Mouse (Mus musculus) hematopoietic multipotent progenitor cell, adult 10-12 weeks (in vitro differentiated cells): Measurements from ENCODE around the gene Acbd5. TPM values are rescaled to one million over a fixed set of nuclear protein-coding genes. Genes with fewer than 3 reads are reported as not detected.

Experiments
- polyA plus RNA-seq: library from polyadenylated mRNA; stranded (reverse); fragments of >175 nt; gene quantifications from 2 replicates; pipeline ENCODE4 v1.2.3, GENCODE M21; 2012; ENCODE audit warnings: low replicate concordance

Acbd5 gene
- 8.8 and 14.1 TPM in 2 replicates for polyA plus RNA-seq

DNA sequence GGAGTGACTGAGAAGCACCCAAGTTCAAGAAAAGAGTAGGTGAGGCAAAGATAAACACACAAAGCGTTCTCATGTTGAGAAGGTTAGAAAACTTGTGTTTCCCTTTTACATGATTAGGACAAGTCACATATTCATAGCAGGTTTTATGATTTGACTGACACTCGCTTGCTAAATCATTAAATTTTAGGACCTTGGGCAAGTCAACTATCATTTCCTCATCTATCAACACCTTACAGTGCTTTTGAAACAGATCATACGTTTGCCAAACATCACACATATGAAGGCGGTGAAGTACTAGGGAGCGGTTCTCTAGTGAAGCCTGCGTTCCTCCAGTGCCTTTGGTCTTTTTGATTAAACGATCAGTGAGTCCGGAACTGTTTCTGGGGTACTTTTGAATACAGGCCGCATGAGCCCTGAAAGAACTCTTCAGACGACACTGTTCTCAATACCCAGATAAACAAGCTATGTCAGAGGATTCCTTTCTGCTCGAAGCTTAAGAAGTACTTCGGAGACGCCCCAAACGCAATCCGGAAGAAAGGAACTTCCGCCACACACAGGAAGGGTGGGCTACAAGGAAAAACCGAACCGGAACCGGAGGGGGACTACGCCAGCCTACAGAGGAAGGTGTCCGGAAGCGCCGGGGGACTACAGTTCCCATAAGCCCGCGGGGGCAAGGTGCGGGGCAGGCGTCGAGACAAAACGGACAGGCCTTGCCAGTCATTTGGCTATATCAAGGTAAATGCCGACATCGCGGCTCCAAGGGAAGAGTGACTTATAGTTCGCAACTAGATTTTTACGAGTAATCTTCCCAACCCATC, at the start of gene Acbd5:
Gene Acbd5, plus strand, starts transcription at position 616 of the 818 bp plus-strand sequence.

DNA sequence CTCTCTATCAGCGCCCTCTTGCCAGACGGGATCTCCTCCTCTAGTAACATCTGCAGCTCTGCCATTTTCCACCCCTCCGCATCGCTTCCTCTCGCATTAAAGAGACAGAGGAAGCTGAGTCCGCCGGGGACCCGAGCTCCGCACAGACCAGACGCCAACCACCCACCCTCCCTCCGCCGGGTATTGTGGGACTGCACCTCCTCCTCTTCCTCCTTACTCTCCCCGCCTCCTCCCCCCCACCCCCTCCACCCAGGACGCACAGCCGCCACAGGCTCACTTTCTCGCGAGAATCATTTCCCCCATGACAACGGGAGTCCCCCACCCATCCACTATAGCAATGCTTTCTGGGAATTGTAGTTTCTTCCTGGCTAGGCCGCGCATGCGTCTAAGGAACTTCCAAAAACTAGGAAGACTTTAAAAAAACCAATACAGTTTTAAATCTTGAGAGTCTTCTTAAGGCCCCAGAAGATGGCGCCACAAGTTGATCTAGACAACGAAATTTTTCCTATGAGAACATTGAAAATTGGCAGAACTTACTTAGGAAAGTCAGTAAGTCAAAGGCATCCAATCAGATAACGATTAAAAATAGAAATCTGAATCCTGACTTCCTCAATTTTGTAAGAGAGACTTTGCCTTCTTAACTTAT, 27.8 kb upstream of the Acbd5 start, which contains the start of gene Abi1:
Gene Abi1, minus strand, starts transcription at position 241 of the 646 bp plus-strand sequence.

DNA sequence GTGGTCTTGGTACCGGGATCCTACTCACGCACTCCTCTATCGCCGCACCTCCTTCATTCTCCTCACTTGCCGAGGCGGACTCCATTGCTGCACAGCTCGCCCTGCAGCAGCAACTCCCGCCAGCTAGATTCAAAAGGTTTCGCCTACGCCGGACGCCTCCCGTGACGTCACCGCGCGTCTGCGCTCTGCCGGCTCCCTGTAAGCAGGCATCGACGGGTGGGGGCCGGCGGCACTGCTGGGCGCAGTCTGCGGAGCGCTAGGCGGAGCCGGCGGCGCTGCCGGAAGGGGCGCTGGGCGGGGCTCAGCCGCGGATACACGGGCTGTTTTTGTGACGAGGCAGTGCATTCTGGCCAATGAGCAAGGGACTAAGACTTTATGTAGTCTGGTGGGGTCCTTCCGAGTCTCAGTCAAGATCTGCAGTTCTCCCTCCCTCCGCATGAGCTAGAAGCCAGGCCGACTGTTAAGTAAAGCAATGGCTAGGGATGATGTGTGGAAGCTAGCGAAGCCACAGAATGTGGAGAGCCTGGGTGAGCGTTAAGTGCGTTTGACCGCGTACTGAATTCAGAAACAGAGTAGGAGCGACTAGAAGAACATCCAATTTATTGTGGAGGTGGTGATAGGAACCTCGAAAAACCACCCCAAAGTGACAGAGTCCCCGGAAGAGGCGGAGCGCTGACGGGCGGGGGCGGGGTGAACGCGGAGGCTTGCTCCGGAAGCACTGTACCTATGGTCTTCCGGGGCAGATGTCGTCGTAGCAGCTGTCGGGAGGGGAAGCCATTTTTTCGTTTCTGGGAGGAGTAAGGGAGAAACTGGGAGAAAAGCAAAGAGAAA, 88.0 kb downstream of the Acbd5 start, which contains the start of the genes Mastl and Yme1l1:
Gene Mastl, minus strand, starts transcription at position 248 of the 831 bp plus-strand sequence.
Gene Yme1l1, plus strand, starts transcription at position 593 of the 831 bp plus-strand sequence.

Other genes with a start within 250 kb of the Acbd5 start
- gene Pdss1, start 172.6 kb upstream of the Acbd5 start, polyA plus RNA-seq = 4.7 and 5.5 TPM in 2 replicates
- 49.1 and 126 TPM in 2 replicates for gene Abi1, start 27.9 kb upstream of the Acbd5 start, polyA plus RNA-seq
- gene Mastl, start 87.9 kb downstream of the Acbd5 start, polyA plus RNA-seq = 0.05 and 0.38 TPM in 2 replicates
- gene Yme1l1, start 88.2 kb downstream of the Acbd5 start, polyA plus RNA-seq = 1.9 and 11.2 TPM in 2 replicates
- gene 4931423N10Rik, start 139.3 kb downstream of the Acbd5 start, polyA plus RNA-seq = not detected in 2 replicates